ENCODE assay signal across 13 mouse cellular contexts in the genomic region with DNA sequence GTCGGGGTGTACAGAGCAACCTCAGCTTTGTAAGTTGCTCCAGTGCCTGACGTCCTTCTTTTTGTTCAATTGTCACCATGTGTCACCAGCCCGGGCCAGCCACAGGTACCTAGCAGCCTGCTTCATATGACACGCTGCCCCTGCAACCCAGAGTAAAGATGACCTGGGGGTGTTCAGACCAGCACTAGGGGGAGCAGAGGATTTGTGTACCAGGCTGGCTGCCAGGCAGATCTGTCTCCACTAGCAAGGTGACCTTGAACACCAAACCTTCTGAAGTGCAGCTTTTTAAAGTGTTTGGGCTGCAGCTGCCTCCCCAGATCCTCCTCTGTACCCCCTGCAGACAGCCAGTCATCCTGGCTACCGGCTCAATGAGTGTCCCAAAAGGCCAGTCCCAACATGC. TPM values are rescaled to one million over a fixed set of nuclear protein-coding genes. Genes with fewer than 3 reads are reported as not detected.
DNase-seq lines count a peak whose midpoint lies in the region; ATAC-seq and TF ChIP-seq lines count a peak whose summit lies in the region.
"Had no signal": no experiment of that assay in that cellular context is flagged by ENCODE, and none has a peak within 500 bp of the region (broad histone marks: within the 10 kb centered on the region; RNA-seq: fewer than 3 reads in every experiment).

No protein-coding gene starts in this region.

- H3K4me3 ChIP-seq in heart, embryonic 13.5 days = no peak overlapping the region
- no peak overlapping the region for H3K4me3 ChIP-seq in kidney, postnatal 0 days (replicated peaks; ENCODE audit: low read depth, low read length)
- no peak overlapping the region for H3K4me3 ChIP-seq in intestine, postnatal 0 days (ENCODE audit: low read depth, low read length)
- H3K4me3 ChIP-seq: embryonic facial prominence, embryonic 15.5 days; forebrain, embryonic 15.5 days; layer of hippocampus, adult 2 months; liver, embryonic 13.5 days had no signal

- 32% methylated on average over 5 of the region's 5 CpGs for WGBS in heart, embryonic 13.5 days
- WGBS in kidney, postnatal 0 days = 47% methylated on average over 5 of the region's 5 CpGs
- 31% methylated on average over 5 of the region's 5 CpGs for WGBS in intestine, postnatal 0 days

- peak overlapping the region; percentile 65 for H3K27ac ChIP-seq in heart, embryonic 13.5 days (replicated peaks)
- H3K27ac ChIP-seq in kidney, postnatal 0 days = peak overlapping the region; percentile 8; the same call in 1 of the 2 replicates
- H3K27ac ChIP-seq in intestine, postnatal 0 days (ENCODE audit: low read depth, low read length) = peak overlapping the region; percentile 73
- H3K27ac ChIP-seq: embryonic facial prominence, embryonic 15.5 days; forebrain, embryonic 15.5 days; layer of hippocampus, adult 2 months; liver, embryonic 13.5 days had no signal

- peaks cover 37% of the 10 kb centered on the region for H3K4me1 ChIP-seq in heart, embryonic 13.5 days
- peaks cover 3% of the 10 kb centered on the region; the same call in 1 of the 2 replicates for H3K4me1 ChIP-seq in kidney, postnatal 0 days (replicated peaks; ENCODE audit: insufficient read depth, low read length)
- H3K4me1 ChIP-seq in intestine, postnatal 0 days (replicated peaks; ENCODE audit: control insufficient read depth, insufficient read depth, low read length) = 0 out of 2 replicates have a peak, but pooled peaks cover 3% of the 10 kb centered on the region
- H3K4me1 ChIP-seq: liver, embryonic 13.5 days had no signal

- H3K4me2 ChIP-seq in heart, embryonic 13.5 days = no peak overlapping the region
- no peak overlapping the region for H3K4me2 ChIP-seq in kidney, postnatal 0 days (ENCODE audit: low read length)
- H3K4me2 ChIP-seq in intestine, postnatal 0 days (replicated peaks; ENCODE audit: low read depth) = peak overlapping the region; percentile 37
- H3K4me2 ChIP-seq: embryonic facial prominence, embryonic 15.5 days; forebrain, embryonic 15.5 days; liver, embryonic 13.5 days had no signal

- no peaks in the 10 kb centered on the region; the same call in 1 of the 2 replicates for H3K9me3 ChIP-seq in heart, embryonic 13.5 days
- H3K9me3 ChIP-seq in kidney, postnatal 0 days (replicated peaks; ENCODE audit: low read length) = no peaks in the 10 kb centered on the region
- 0 out of 2 replicates have a peak, but pooled peaks cover 7% of the 10 kb centered on the region for H3K9me3 ChIP-seq in intestine, postnatal 0 days (ENCODE audit: control insufficient read depth)
- H3K9me3 ChIP-seq: embryonic facial prominence, embryonic 15.5 days; forebrain, embryonic 15.5 days; liver, embryonic 13.5 days had no signal

- no peaks in the 10 kb centered on the region for H3K36me3 ChIP-seq in heart, embryonic 13.5 days
- H3K36me3 ChIP-seq in kidney, postnatal 0 days (ENCODE audit: insufficient read depth, low read length) = no peaks in the 10 kb centered on the region
- no peaks in the 10 kb centered on the region for H3K36me3 ChIP-seq in intestine, postnatal 0 days (ENCODE audit: control insufficient read depth, insufficient read depth)
- H3K36me3 ChIP-seq: embryonic facial prominence, embryonic 15.5 days; forebrain, embryonic 15.5 days; liver, embryonic 13.5 days had no signal

- no peak for DNase-seq in heart, postnatal 14 days
- no peak for DNase-seq in kidney, postnatal 0 days (ENCODE audit: low spot score)
- no peak for DNase-seq in kidney, adult 18-20 months
- DNase-seq in adrenal gland, postnatal 25 days = peak; percentile 55
- DNase-seq in gastrocnemius, postnatal 25 days = no peak
- DNase-seq: cerebellum, adult 11 months; liver, embryonic 13.5 days had no signal

- ATAC-seq in heart, embryonic 13.5 days (ENCODE audit: extremely low read depth, insufficient number of reproducible peaks, low FRiP score, low TSS enrichment) = no peak; the same call in 1 of the 2 replicates
- ATAC-seq in kidney, postnatal 0 days (replicated peaks; ENCODE audit: low FRiP score, low read depth) = no peak
- 0 out of 2 replicates have a peak, but pooled peaks have one; percentile 17 for ATAC-seq in intestine, postnatal 0 days
- ATAC-seq: forebrain, embryonic 15.5 days had no signal

- TF ChIP-seq CTCF in kidney, postnatal 0 days (IDR thresholded peaks at IDR 0.05; ENCODE audit: low read depth) = 0 out of 2 replicates have a peak, but pooled peaks have one; percentile 23
- peak; percentile 43 for TF ChIP-seq CTCF in intestine, postnatal 0 days (IDR thresholded peaks at IDR 0.05; ENCODE audit: low read depth)

- H3K9ac ChIP-seq in heart, embryonic 13.5 days = peak overlapping the region; percentile 47
- no peak overlapping the region for H3K9ac ChIP-seq in kidney, postnatal 0 days (ENCODE audit: low read depth, low read length)
- no peak overlapping the region for H3K9ac ChIP-seq in intestine, postnatal 0 days (ENCODE audit: low read depth, low read length)
- H3K9ac ChIP-seq: embryonic facial prominence, embryonic 15.5 days; forebrain, embryonic 15.5 days; liver, embryonic 13.5 days had no signal

- no peaks in the 10 kb centered on the region; the same call in 1 of the 2 replicates for H3K27me3 ChIP-seq in heart, embryonic 13.5 days (replicated peaks)
- H3K27me3 ChIP-seq in kidney, postnatal 0 days (ENCODE audit: insufficient read depth, low read length) = no peaks in the 10 kb centered on the region
- no peaks in the 10 kb centered on the region for H3K27me3 ChIP-seq in intestine, postnatal 0 days (replicated peaks; ENCODE audit: control insufficient read depth, insufficient read depth, low read length)
- H3K27me3 ChIP-seq: embryonic facial prominence, embryonic 15.5 days; forebrain, embryonic 15.5 days; liver, embryonic 13.5 days had no signal

- intact Hi-C loops in heart, postnatal 14 days (cut with DNase I) = no loop called here

RNA-seq across cellular contexts. Expression of a gene that starts 9.0 kb away (rescaled TPM):
- polyA plus RNA-seq in heart, embryonic 13.5 days (2015; fragmentation: Nextera tagmentation; extraction: Ambion mirVana) = 5.3 and 5.4 TPM in 2 replicates
- 10 to 100 TPM; 12.8 to 16.6 TPM for total RNA-seq in heart, postnatal 14 days (2021)
- 14.5 and 15.4 TPM in 2 replicates for polyA plus RNA-seq in kidney, postnatal 0 days (2015; fragmentation: Nextera tagmentation; extraction: Ambion mirVana)
- total RNA-seq in adrenal gland, postnatal 25 days (2021) = 17.2 and 19.4 TPM in 2 replicates
- polyA plus RNA-seq in intestine, postnatal 0 days (2015; fragmentation: Nextera tagmentation; extraction: Ambion mirVana) = 10.5 and 12.9 TPM in 2 replicates
- total RNA-seq in gastrocnemius, postnatal 25 days (2021) = 1 to 10 TPM; 8.2 to 8.6 TPM

RNA-seq across cellular contexts. Expression of a gene that starts 52.5 kb away (rescaled TPM):
- not detected in 2 replicates for polyA plus RNA-seq in heart, embryonic 13.5 days (2015; fragmentation: Nextera tagmentation; extraction: Ambion mirVana)
- total RNA-seq in heart, postnatal 14 days (2021) = under 1 TPM in 1 of 2 experiments, not detected in 1; 0.62 TPM
- 0.38 and 0.50 TPM in 2 replicates for polyA plus RNA-seq in kidney, postnatal 0 days (2015; fragmentation: Nextera tagmentation; extraction: Ambion mirVana)
- total RNA-seq in adrenal gland, postnatal 25 days (2021) = not detected in 2 replicates
- polyA plus RNA-seq in intestine, postnatal 0 days (2015; fragmentation: Nextera tagmentation; extraction: Ambion mirVana) = 0.17 TPM in 1 of 2 replicates, not detected in the other
- not detected for total RNA-seq in gastrocnemius, postnatal 25 days (2021)
- total RNA-seq: common myeloid progenitor, adult 5-6 weeks had no signal
- polyA plus RNA-seq: liver, embryonic 13.5 days had no signal

Comparison
In these comparisons a context has a peak if more than half of its experiments do, and no peak if none do; other contexts are left out.
1. H3K27ac ChIP-seq: peak in every context shown above with its lines; median percentile 73 in intestine, postnatal 0 days; 65 in heart, embryonic 13.5 days; 8 in kidney, postnatal 0 days.